Mouse (Mus musculus) liver, embryonic 15.5 days (tissue): ENCODE data around the gene Rpusd3. TPM values are rescaled to one million over a fixed set of nuclear protein-coding genes. Genes with fewer than 3 reads are reported as not detected.

Source experiments
- ATAC-seq: fragments of 200-750 bp; cut with Nextera tagmentation; 2 replicates; pipeline ENCODE4 v1.8.0; 2017; ENCODE audit warnings: moderate number of reproducible peaks, mild to moderate bottlenecking, moderate library complexity; ENCODE audit not compliant: insufficient read depth
- H3K27ac ChIP-seq: fragments of 300-500 bp; sonication (generic); replicated peaks from 2 replicates; pipeline ENCODE4 v1.5.1; 2015; ENCODE audit warnings: mild to moderate bottlenecking, inconsistent platforms
- H3K27me3 ChIP-seq: fragments of 300-500 bp; sonication (generic); 2 replicates; pipeline ENCODE4 v1.6.1; 2015; ENCODE audit warnings: mild to moderate bottlenecking, inconsistent platforms
- H3K36me3 ChIP-seq: fragments of 300-500 bp; sonication (generic); replicated peaks from 2 replicates; pipeline ENCODE4 v1.6.1; 2015; ENCODE audit warnings: moderate library complexity, mild to moderate bottlenecking, inconsistent platforms
- H3K4me1 ChIP-seq: fragments of 300-500 bp; sonication (generic); replicated peaks from 2 replicates; pipeline ENCODE4 v1.6.1; 2015; ENCODE audit warnings: inconsistent platforms
- H3K4me2 ChIP-seq: fragments of 300-500 bp; sonication (generic); 2 replicates; pipeline ENCODE4 v1.6.1; 2015; ENCODE audit warnings: moderate library complexity, mild to moderate bottlenecking, inconsistent platforms
- H3K4me3 ChIP-seq: fragments of 300-500 bp; sonication (generic); replicated peaks from 2 replicates; pipeline ENCODE4 v1.5.1; 2015; ENCODE audit warnings: mild to moderate bottlenecking, inconsistent platforms
- H3K9ac ChIP-seq: fragments of 300-500 bp; sonication (generic); 2 replicates; pipeline ENCODE4 v1.6.1; 2015; ENCODE audit warnings: moderate library complexity, mild to moderate bottlenecking, inconsistent platforms
- H3K9me3 ChIP-seq: fragments of 300-500 bp; sonication (generic); replicated peaks from 2 replicates; pipeline ENCODE4 v1.6.1; 2016; ENCODE audit warnings: inconsistent platforms
- WGBS: fragments of 180-500 bp; shearing (Covaris S2); methylation state at CpG from one replicate; pipeline ENCODE4 v1.1.7; 2015; ENCODE audit warnings: mixed read lengths; ENCODE audit not compliant: insufficient replicate concordance; 5-methylcytosine and 5-hydroxymethylcytosine counted together
- polyA plus RNA-seq: library from polyadenylated mRNA; unstranded; fragments of >200 nt; fragmentation: Nextera tagmentation; extraction: Ambion mirVana; gene quantifications from 2 replicates; pipeline ENCODE4 v1.2.1, GENCODE M21; 2015

The Rpusd3 gene
- polyA plus RNA-seq, 1 experiment from 2014 or later: 16.5 TPM

DNA sequence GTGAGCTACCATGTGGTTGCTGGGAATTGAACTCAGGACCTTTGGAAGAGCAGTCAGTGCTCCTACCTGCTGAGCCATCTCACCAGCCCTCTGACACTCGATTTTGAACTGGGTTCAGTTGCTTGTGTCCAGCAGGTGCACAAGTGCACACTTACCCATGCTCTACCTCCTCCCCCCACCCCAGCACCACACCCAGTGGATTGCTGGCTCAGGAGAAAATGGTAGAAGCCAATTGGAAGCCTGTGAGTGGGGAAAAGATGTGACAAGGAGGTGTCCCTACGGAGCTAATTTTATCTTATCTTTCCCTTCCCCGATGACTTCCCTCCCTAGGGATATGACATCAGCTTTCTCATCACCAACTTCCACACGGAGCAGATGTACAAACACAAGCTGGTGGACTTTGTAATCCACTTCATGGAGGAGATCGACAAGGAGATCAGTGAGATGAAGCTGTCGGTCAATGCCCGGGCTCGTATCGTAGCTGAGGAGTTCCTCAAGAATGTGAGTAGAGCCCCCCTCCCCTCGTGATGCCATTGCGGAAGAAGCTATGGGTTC is 33.9 kb downstream of the Rpusd3 start:
- no peak overlapping the region for H3K27ac ChIP-seq
- peaks cover 98% of the 10 kb centered on the region for H3K36me3 ChIP-seq
- 67% methylated on average over 11 of the region's 11 CpGs for WGBS
- ATAC-seq: no peak
- H3K9me3 ChIP-seq: no peaks in the 10 kb centered on the region
- H3K4me1 ChIP-seq: peaks cover 11% of the 10 kb centered on the region
- no peak overlapping the region for H3K4me2 ChIP-seq
- H3K4me3 ChIP-seq: no peak overlapping the region
- no peak overlapping the region for H3K9ac ChIP-seq
- no peaks in the 10 kb centered on the region for H3K27me3 ChIP-seq

DNA sequence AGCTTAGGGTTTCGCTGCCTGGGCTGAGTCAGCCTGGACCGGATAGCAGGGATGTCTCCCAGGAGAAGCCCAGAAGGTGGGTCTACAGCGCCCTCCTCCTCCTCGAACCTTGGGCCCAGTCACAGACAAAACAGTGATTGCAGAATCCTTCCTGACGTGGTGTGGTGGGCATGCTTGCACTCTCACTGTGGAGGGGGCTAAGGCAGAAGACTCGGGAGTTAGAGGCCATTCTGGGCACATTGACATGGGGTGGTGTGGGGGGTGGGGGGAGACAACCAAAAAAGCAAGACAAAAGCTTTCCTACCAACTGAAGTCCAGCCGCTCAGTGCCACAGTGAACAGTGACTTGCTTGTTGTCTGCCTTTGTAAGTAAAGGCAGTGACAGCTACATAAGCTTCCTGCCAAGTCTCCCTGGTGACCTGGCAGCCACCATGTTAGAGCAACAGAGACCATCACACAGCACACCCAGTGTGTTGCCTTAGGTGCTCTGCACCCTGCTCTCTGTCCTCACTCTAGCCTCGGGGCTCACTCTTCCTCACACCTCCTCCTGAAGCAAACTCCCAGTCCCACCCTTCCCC is 34.7 kb downstream of the Rpusd3 start:
- H3K4me2 ChIP-seq: no peak overlapping the region
- H3K27me3 ChIP-seq: no peaks in the 10 kb centered on the region
- peaks cover 91% of the 10 kb centered on the region for H3K36me3 ChIP-seq
- H3K27ac ChIP-seq: no peak overlapping the region
- no peaks in the 10 kb centered on the region for H3K9me3 ChIP-seq
- peaks cover 19% of the 10 kb centered on the region for H3K4me1 ChIP-seq
- 83% methylated on average over 8 of the region's 8 CpGs for WGBS
- ATAC-seq: no peak
- no peak overlapping the region for H3K4me3 ChIP-seq
- H3K9ac ChIP-seq: no peak overlapping the region

DNA sequence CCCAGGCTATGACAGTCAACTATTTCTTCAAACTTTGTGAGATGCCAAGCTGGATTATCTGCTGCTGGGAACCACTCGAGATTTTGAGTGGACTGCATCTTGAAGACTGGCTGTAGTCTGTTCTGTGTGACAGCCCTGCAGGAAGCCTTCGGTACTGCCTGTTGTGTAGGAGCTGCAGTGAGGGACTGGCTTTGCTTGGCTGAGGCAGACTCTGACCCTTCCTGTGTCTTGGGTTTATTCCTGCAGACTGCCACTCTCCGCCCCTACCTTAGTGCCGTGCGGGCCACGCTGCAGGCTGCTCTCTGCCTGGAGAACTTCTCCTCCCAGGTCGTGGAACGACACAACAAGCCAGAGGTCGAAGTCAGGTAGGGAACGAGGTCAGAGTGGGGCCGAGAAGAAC is 38.7 kb downstream of the Rpusd3 start:
- peaks cover 41% of the 10 kb centered on the region for H3K4me1 ChIP-seq
- H3K27ac ChIP-seq: no peak overlapping the region
- no peak for ATAC-seq
- H3K4me2 ChIP-seq: peak overlapping the region; percentile 82
- no peak overlapping the region for H3K9ac ChIP-seq
- 87% methylated on average over 11 of the region's 11 CpGs for WGBS
- peak overlapping the region; percentile 11; the same call in 1 of the 2 replicates for H3K4me3 ChIP-seq
- peaks cover 57% of the 10 kb centered on the region for H3K36me3 ChIP-seq
- H3K9me3 ChIP-seq: no peaks in the 10 kb centered on the region
- H3K27me3 ChIP-seq: no peaks in the 10 kb centered on the region

DNA sequence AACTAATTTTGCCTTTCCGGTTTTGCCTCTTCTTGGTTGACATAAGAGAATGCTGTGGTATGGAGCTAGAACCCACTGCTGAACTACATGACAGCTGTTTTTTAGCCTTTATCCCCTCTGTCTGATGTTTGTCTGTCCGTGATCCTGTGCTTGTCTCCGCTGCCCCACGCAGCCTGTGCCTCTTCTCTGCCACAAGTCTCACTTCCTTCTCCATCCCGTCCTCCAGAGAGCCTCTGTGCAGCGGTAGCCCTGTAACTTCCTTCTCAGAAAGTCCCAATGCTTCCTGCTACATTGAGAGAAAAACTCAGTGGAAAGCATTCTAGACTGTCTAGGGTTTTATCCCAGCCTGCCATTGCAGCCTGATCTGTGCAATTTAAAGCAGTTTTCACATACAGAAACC is 39.9 kb downstream of the Rpusd3 start:
- Histone ChIP-seq H3K27ac (peak overlapping the region; percentile 7), H3K4me3 (peak overlapping the region; percentile 89), H3K9me3 (no peaks in the 10 kb centered on the region), H3K27me3 (no peaks in the 10 kb centered on the region), H3K9ac (peak overlapping the region; percentile 85), H3K4me2 (peak overlapping the region; percentile 82), H3K36me3 (peaks cover 57% of the 10 kb centered on the region), H3K4me1 (peaks cover 50% of the 10 kb centered on the region)
- ATAC-seq: no peak
- WGBS: 13% methylated on average over 6 of the region's 6 CpGs

DNA sequence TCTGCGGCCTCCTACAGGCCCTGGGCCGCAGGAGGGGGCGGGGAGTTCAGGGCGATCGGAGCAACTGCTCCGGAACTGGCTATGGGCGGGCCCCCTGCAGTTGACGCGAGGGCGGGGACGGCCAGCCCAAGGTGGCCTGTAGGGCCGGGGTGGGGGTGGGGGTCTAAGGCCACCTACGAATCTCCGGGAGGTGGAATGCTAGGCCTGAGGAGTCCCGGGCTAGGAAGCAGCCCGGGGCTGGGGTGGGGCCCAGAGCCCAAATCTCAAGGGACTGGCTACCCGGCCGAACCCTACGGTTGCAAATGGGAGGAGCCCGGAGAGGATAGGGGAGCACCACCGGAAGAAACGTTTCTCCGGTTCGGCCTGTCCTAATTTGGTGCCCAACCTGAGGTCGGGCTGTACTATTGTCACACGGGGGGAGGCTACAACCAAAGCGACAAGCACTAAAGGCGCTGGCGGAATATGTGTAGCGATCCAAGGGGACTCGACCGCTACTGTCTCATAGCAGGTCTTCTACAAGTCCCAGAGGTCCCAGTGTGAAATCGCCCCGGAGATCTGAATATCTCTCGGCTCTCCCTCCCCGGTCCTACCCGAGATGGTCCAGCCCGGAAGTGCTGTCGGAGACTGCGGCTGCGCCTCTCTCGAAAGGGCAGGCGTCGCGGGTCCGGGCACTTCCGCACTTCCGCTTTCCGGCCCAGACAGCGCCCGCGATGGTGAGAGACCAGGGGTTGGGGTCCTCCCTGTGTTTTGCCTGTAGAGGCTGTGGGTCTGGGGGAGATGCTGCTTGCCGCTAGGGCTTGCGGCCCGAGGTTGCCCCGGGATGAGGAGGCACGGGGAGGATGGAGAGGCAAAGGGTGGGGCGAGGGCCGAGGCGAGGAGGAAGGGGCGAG is 41.4 kb downstream of the Rpusd3 start, which contains the start of the genes Tada3 and Arpc4:
TSS of gene Tada3 (minus strand) at position 388 of the 890 bp plus-strand sequence.
TSS of gene Arpc4 (plus strand) at position 620 of the 890 bp plus-strand sequence.
- peaks cover 64% of the 10 kb centered on the region for H3K4me1 ChIP-seq

DNA sequence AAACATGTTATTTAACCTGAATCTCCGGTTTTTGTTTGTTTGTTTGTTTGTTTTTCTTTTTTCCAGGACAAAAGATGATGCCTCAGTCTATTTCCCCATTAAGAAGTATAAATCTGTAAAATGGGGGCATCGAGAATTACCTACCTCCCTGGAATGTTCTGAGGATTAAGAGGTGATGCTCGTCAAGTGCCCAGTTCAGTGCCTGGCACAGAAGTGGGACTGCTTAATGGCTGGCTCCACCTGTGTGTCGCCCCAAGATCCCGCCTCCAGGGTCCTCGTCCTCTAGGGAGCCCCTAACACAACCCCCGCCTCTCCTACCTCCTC is 42.0 kb downstream of the Rpusd3 start:
- Histone ChIP-seq H3K4me2 (peak overlapping the region; percentile 82), H3K36me3 (peaks cover 53% of the 10 kb centered on the region), H3K9ac (peak overlapping the region; percentile 85), H3K4me1 (peaks cover 69% of the 10 kb centered on the region), H3K27ac (peak overlapping the region; percentile 97), H3K4me3 (peak overlapping the region; percentile 89), H3K9me3 (no peaks in the 10 kb centered on the region), H3K27me3 (no peaks in the 10 kb centered on the region)
- no peak for ATAC-seq
- WGBS: 3% methylated on average over 7 of the region's 7 CpGs

More for the DNA sequence above, 41.4 kb downstream of the Rpusd3 start, which contains the start of the genes Tada3 and Arpc4:
- Histone ChIP-seq H3K4me2 (peak within 1 kb of the TSS; percentile 82), H3K27me3 (no peaks in the 10 kb centered on the region), H3K36me3 (peaks cover 53% of the 10 kb centered on the region), H3K9me3 (no peaks in the 10 kb centered on the region), H3K9ac (peak within 1 kb of the TSS; percentile 85), H3K4me3 (peak within 1 kb of the TSS; percentile 89), H3K27ac (peak within 1 kb of the TSS; percentile 97)
- WGBS: 1% methylated on average over 61 of the region's 61 CpGs
- peak; percentile 93 for ATAC-seq

DNA sequence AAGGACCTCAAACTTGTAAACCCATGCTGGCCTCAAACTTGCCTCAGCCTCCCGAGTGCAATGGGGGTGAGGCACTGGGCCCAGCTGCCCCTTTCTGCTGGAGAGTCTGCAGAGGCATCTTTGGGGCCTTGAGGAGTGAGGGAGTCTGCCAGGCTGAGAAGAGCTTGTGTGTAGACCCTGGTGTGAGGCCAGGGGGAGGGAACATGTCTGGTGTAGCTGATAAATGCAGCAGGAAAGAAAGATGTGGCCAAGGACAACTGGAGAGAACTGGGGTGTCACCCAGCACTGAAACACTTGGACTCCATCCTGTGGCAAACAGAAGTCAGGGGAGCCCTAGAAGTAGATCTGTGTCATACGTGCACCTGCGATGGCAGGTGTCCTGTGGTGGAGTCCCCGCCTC is 45.6 kb downstream of the Rpusd3 start:
- H3K4me1 ChIP-seq: peaks cover 41% of the 10 kb centered on the region
- no peak overlapping the region; the same call in 1 of the 2 replicates for H3K4me3 ChIP-seq
- H3K27ac ChIP-seq: peak overlapping the region; percentile 73
- H3K9ac ChIP-seq: 0 out of 2 replicates have a peak overlapping the region, but pooled peaks have one; percentile 10
- no peaks in the 10 kb centered on the region for H3K27me3 ChIP-seq
- H3K9me3 ChIP-seq: no peaks in the 10 kb centered on the region
- 35% methylated on average over 4 of the region's 4 CpGs for WGBS
- peaks cover 69% of the 10 kb centered on the region for H3K36me3 ChIP-seq
- peak overlapping the region; percentile 35 for H3K4me2 ChIP-seq
- no peak for ATAC-seq

DNA sequence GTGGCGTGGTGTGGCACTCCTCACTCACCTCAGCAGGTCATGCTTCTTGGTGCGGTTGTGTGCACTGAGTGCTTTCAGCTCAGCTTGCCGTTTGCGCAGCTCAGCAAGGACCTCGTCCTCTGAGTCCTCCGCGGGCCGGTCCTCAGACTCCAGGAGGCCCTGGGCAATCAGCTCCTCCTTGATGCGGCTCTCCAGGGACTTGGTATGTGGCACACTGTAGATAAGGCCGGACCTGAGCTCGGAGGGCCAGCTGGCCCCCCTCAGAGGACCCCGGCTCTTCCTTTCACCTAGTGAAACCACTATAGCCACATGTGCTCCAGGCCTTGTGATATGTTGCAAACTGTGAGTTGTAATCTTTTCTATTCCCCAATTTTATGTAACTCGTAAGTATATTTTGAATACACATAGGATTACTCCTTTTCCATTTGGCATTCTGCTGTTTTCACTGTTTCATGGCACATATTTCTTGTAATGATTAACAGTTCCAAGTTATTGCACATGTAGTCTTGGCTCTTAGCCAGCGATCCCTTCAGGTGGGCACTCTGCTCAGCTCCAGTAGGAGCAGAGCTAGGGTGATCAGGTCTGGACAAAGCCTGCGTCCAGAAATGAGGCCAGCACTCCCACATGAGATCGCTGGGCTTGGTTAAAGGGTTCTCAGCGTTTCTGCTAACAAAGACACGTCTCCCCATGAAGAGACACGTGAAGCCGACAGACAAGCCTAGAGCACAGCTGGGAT is 48.8 kb downstream of the Rpusd3 start:
- no peak overlapping the region for H3K27ac ChIP-seq
- no peak for ATAC-seq
- no peak overlapping the region for H3K4me3 ChIP-seq
- peaks cover 80% of the 10 kb centered on the region for H3K36me3 ChIP-seq
- H3K9me3 ChIP-seq: no peaks in the 10 kb centered on the region
- H3K4me2 ChIP-seq: no peak overlapping the region
- no peaks in the 10 kb centered on the region for H3K27me3 ChIP-seq
- no peak overlapping the region for H3K9ac ChIP-seq
- H3K4me1 ChIP-seq: peaks cover 27% of the 10 kb centered on the region
- 82% methylated on average over 20 of the region's 20 CpGs for WGBS

DNA sequence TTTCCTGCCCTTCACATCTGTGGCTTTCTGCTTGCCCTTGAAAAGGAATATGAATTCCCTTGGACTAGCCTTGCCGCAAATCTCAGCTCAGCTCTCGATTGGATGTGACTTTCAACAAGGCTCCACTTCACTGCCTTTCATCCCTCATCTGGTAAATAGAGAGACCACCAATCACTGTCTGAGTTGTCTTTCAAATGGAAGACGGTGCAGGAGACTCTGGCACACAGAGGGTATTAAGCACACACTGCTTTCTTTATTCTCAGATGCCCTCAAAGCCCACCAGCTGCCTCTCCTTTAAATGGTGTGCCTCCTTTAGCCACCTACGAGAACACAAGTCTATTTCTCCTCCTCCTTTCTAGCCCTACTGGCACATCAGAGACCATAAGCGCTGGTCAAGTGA is 50.6 kb downstream of the Rpusd3 start:
- peaks cover 67% of the 10 kb centered on the region for H3K36me3 ChIP-seq
- H3K27ac ChIP-seq: no peak overlapping the region
- peaks cover 13% of the 10 kb centered on the region for H3K4me1 ChIP-seq
- no peaks in the 10 kb centered on the region for H3K9me3 ChIP-seq
- no peak overlapping the region for H3K4me3 ChIP-seq
- no peaks in the 10 kb centered on the region for H3K27me3 ChIP-seq
- no peak overlapping the region for H3K9ac ChIP-seq
- ATAC-seq: no peak
- H3K4me2 ChIP-seq: no peak overlapping the region
- WGBS: 80% methylated on average over 5 of the region's 5 CpGs

DNA sequence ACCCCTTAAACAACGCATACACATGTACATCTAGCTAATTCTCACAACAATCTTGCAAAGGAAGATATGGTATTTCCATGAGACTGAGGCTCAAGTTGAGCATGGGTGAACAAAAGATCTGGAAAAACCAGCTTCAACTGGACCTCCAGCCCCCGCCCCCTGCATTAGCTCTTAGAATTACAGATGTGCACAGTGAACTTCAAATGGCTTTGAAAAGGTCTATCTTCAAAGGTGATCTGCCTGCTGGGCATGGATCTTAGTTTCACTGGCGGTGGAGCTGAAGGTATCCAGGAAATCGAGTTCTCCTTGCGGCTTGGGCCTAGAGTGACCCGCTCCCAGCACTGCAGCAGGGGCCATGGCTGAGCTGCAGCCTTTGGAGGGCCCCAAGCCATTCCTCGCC is 51.0 kb downstream of the Rpusd3 start:
- Histone ChIP-seq H3K27me3 (no peaks in the 10 kb centered on the region), H3K36me3 (peaks cover 62% of the 10 kb centered on the region), H3K9ac (no peak overlapping the region), H3K4me2 (no peak overlapping the region), H3K9me3 (no peaks in the 10 kb centered on the region), H3K27ac (no peak overlapping the region), H3K4me1 (peaks cover 9% of the 10 kb centered on the region), H3K4me3 (no peak overlapping the region)
- 84% methylated on average over 7 of the region's 7 CpGs for WGBS
- ATAC-seq: no peak
